Mouse (Mus musculus) heart, postnatal 4 days (tissue): ENCODE data around the gene Lrmda. TPM values are rescaled to one million over a fixed set of nuclear protein-coding genes. Genes with fewer than 3 reads are reported as not detected.

ENCODE experiments used
- DNase-seq: peaks from one replicate; pipeline ENCODE4 v3.0.0; 2021
- total RNA-seq, 2 experiments: library from RNA; stranded (reverse); gene quantifications; 2 replicates each; pipeline ENCODE4 v1.2.3; 2021

Lrmda gene
- total RNA-seq, 2 experiments from 2014 or later: 0.68 to 1.5 TPM

- peak; percentile 37 for DNase-seq
Measured at GRCm38 (mm10) chr14:22093124-22093523, 73.6 kb downstream of the Lrmda start.

DNA sequence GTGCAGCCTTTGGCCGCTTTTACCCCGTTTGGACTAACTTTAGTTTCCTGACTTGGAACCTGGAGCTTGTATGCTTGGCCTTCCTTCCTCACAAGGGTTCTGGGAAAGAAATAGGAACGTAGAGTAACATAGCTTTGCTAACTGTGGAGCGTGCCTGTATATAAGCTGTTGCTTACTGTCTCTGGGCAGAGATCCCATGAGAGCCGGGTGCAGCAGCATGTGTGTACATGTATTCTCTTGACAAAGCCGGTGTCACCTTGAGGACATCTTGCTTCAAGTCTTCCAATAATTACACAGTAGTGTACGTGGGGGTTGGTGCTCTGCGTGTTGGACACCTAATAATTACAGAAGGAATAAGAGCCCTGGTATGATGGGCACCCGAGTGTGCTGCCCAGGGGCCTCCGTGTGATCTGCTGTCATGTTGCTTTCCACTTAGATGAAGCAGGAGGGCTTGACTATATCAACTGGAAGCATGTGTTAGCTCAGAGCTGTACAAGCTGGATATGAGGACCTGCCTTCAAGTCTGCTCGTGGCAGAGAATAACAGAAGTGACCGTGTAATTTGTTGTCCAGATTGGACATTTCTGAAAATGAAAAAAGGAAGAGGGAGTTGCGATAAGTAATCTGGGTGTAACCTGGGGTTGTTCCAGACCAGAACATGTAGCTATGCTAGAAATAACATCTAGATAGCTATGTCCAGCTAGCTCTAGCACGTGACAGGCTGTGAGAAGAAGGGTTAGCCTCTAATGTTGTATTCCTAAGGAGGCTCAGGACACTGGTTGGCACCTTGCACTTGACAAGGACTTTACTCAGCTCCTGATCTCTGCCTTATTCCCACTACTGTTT lies 82.7 kb downstream of the Lrmda start:
- no peak for DNase-seq

GRCm38 (mm10) chr14:22105855-22106254 lies 86.3 kb downstream of the Lrmda start:
- DNase-seq: no peak

- DNase-seq: no peak
Measured at GRCm38 (mm10) chr14:22106777-22107176, 87.3 kb downstream of the Lrmda start.

- no peak for DNase-seq
Measured at GRCm38 (mm10) chr14:22109423-22109822, 89.9 kb downstream of the Lrmda start.

DNA sequence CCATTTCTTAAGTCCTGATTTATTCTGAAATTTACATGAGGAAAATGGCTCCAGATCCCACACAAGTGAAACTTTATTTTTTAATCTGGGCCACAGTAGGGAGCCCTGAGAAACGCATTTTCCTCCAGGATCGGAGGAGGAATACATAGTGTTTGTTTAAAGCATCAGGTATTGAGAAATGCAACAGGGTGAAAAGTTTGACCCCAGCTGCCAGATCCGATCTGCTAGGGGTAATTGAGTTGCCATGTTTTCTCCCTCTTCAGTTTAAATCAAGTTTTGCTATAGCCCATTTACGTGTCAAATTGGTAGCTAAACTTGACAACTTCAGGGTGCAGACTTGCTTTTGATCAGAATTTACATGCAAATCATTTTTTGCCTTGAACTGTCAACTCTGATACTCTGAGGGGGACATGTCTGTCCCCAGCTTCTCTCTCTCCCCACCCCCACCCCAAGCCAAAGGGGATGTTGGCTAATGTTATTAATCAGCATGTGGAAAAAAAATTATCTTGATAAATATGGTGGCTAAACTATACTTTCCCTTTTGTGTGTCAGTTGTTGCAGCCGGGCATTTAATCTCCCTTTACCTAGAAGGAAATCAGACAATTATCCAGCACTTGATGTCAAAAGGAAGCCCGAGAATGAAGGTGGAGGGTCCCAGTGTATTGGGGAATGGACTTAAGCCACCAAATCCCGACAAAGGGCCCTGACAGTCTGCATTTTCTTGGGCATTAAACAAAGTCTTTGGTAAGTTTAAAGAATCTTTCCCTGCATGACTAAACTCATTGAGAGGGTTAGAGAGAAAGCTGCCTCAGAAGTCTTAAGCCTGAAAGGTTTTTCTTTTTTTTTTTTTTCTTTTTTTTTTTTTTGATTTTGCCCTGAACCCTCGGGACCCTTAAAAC lies 94.2 kb downstream of the Lrmda start:
- no peak for DNase-seq

- peak; percentile 15 for DNase-seq
Measured at GRCm38 (mm10) chr14:22114651-22115351, 95.3 kb downstream of the Lrmda start.

- DNase-seq: no peak
Measured at GRCm38 (mm10) chr14:22118096-22118495, 98.6 kb downstream of the Lrmda start.

DNA sequence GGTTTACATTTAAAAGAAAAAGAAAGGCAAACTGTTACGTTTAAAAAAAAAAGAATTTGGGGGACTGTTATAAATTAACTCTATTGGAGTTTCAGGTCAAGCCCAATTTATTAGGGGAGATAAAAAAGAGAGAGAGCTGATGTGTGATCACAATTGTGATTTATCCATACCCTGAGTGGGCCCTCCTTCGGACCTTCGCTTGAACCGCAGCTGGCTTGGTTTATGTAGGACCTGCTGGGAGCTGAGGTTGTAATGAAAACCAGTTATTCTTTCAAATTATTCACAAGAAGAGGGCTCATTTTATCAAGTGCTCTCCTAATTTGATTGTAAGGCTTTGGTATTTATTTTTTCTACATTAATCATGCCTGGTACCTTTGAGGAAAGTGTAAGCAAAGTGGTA lies 99.0 kb downstream of the Lrmda start:
- no peak for DNase-seq

DNA sequence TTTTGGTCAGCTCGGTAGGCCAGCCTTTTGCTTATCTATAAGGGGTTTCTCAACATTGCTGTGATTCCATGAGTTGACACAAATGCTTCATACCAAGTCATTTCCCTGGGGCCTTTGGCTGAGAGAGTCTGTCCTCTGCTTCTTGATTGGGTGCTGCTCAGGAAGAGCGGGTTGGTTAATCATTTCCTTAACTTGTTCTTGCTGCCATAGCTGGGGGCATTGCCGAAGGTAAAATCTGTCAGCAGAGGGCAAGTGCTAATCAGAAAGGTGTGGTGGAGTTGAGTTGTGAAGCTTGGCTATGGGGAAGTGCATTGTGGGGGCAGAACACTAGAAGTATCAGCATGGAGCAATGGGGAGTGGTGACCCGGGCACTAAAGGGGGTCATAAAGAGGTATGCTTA lies 106.8 kb downstream of the Lrmda start:
- no peak for DNase-seq

- no peak for DNase-seq
Measured at GRCm38 (mm10) chr14:22126859-22127258, 107.3 kb downstream of the Lrmda start.

GRCm38 (mm10) chr14:22130950-22131585 lies 111.6 kb downstream of the Lrmda start:
- no peak for DNase-seq

GRCm38 (mm10) chr14:22139281-22139680 lies 119.8 kb downstream of the Lrmda start:
- DNase-seq: no peak

DNA sequence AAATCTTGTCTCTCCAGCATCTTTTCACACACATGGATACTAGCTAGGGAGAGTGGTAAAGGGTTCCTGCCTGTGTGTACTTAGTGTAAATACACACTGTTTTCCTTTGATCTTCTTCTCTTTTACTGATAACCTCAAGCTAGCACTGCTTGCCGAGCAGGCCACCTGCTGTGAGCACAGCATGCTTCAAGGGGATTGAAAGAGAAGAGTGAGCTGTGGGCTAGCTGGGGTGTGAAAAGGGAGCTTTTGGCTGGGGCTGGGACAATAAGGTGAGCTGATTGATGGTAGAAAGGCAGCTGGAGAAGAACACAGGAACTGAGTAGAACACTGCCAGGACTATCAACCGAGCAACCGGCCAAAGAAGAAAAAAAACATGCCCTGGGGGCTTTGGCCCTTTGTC lies 124.5 kb downstream of the Lrmda start:
- DNase-seq: no peak

GRCm38 (mm10) chr14:22145863-22146262 lies 126.4 kb downstream of the Lrmda start:
- no peak for DNase-seq

GRCm38 (mm10) chr14:22146508-22147044 lies 127.1 kb downstream of the Lrmda start:
- no peak for DNase-seq

DNA sequence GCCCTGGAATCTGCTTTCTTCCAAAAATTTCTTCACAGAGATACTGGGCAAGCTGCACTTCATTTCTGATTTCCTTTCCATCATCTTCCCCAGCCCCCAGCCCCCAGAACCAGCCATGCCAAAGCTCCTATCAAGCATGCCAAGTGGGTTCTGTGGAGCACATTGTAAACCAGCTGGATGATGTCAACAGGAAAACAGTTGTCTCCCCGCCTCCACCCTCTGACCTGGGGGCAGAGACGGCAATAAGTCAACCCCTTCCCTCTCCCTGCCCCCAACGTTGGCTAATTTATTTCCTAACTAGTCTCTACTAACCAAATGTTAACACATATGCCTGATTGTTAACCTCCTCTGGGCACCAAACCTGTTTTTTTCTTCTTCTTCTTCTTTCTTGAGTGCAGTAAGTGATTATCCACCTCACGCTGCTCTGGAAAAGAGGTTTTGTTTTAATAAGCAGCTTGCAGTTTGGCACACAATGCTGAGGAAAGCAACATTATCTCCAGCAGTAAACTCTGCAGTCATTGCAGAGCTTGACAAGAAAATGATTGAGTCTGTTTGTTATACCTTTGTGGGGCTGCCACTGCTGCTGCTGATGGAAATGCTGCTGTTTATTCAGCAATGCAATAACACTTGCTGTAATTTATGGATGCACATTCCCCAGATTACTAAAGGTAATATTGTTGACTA lies 128.0 kb downstream of the Lrmda start:
- no peak for DNase-seq

GRCm38 (mm10) chr14:22152701-22153100 lies 133.2 kb downstream of the Lrmda start:
- no peak for DNase-seq

GRCm38 (mm10) chr14:22154096-22154495 lies 134.6 kb downstream of the Lrmda start:
- DNase-seq: no peak

DNA sequence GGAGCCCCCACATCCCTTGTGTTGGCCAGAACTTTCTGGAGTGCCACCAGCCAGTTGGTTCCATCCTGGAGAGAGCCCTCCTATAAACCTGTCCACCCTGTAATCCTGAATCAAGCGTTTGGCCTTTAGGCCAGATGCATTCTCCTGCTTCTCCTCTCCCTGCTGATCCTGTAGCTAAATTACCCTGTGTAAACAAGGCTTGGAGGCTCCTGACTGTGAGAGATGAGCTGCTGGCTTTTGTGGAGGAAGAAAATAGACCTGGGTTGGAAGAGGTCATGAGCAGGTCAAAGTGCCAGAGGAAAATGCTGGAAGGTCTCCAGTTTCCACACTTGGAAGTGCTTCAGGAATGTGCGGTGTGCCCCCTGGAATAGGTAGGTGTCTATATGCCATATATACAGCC lies 135.5 kb downstream of the Lrmda start:
- no peak for DNase-seq

- DNase-seq: no peak
Measured at GRCm38 (mm10) chr14:22155512-22156026, 136.1 kb downstream of the Lrmda start.
